Mouse (Mus musculus) kidney, embryonic 15.5 days (tissue): Measurements from ENCODE around the gene Unc5c. TPM values are rescaled to one million over a fixed set of nuclear protein-coding genes. Genes with fewer than 3 reads are reported as not detected.

ENCODE experiments used
- ATAC-seq: fragments of 200-750 bp; cut with Nextera tagmentation; replicated peaks from 2 replicates; pipeline ENCODE4 v1.8.0; 2017; ENCODE audit warnings: moderate TSS enrichment; ENCODE audit not compliant: low FRiP score
- H3K27ac ChIP-seq: fragments of 300-500 bp; sonication (generic); 2 replicates; pipeline ENCODE4 v1.5.1; 2015; ENCODE audit warnings: mild to moderate bottlenecking, inconsistent platforms
- H3K27me3 ChIP-seq: fragments of 300-500 bp; sonication (generic); 2 replicates; pipeline ENCODE4 v1.6.1; 2015; ENCODE audit warnings: inconsistent platforms
- H3K36me3 ChIP-seq: fragments of 300-500 bp; sonication (generic); 2 replicates; pipeline ENCODE4 v1.6.1; 2015; ENCODE audit warnings: inconsistent platforms
- H3K4me1 ChIP-seq: fragments of 300-500 bp; sonication (generic); 2 replicates; pipeline ENCODE4 v1.6.1; 2015; ENCODE audit warnings: inconsistent platforms
- H3K4me2 ChIP-seq: fragments of 300-500 bp; sonication (generic); 2 replicates; pipeline ENCODE4 v1.6.1; 2015; ENCODE audit warnings: moderate library complexity, mild to moderate bottlenecking, inconsistent platforms
- H3K4me3 ChIP-seq: fragments of 300-500 bp; sonication (generic); replicated peaks from 2 replicates; pipeline ENCODE4 v1.5.1; 2015; ENCODE audit warnings: mild to moderate bottlenecking, inconsistent platforms
- H3K9ac ChIP-seq: fragments of 300-500 bp; sonication (generic); 2 replicates; pipeline ENCODE4 v1.6.1; 2015; ENCODE audit warnings: mild to moderate bottlenecking, inconsistent platforms
- H3K9me3 ChIP-seq: fragments of 300-500 bp; sonication (generic); replicated peaks from 2 replicates; pipeline ENCODE4 v1.6.1; 2016; ENCODE audit warnings: inconsistent platforms
- WGBS: fragments of 180-500 bp; shearing (Covaris S2); methylation state at CpG from one replicate; pipeline ENCODE4 v1.1.7; 2015; ENCODE audit warnings: mixed read lengths; 5-methylcytosine and 5-hydroxymethylcytosine counted together
- polyA plus RNA-seq: library from polyadenylated mRNA; unstranded; fragments of >200 nt; fragmentation: Nextera tagmentation; extraction: Ambion mirVana; gene quantifications from 2 replicates; pipeline ENCODE4 v1.2.1, GENCODE M21; 2015

Gene Unc5c
- polyA plus RNA-seq, 1 experiment from 2014 or later: 27.5 TPM

DNA sequence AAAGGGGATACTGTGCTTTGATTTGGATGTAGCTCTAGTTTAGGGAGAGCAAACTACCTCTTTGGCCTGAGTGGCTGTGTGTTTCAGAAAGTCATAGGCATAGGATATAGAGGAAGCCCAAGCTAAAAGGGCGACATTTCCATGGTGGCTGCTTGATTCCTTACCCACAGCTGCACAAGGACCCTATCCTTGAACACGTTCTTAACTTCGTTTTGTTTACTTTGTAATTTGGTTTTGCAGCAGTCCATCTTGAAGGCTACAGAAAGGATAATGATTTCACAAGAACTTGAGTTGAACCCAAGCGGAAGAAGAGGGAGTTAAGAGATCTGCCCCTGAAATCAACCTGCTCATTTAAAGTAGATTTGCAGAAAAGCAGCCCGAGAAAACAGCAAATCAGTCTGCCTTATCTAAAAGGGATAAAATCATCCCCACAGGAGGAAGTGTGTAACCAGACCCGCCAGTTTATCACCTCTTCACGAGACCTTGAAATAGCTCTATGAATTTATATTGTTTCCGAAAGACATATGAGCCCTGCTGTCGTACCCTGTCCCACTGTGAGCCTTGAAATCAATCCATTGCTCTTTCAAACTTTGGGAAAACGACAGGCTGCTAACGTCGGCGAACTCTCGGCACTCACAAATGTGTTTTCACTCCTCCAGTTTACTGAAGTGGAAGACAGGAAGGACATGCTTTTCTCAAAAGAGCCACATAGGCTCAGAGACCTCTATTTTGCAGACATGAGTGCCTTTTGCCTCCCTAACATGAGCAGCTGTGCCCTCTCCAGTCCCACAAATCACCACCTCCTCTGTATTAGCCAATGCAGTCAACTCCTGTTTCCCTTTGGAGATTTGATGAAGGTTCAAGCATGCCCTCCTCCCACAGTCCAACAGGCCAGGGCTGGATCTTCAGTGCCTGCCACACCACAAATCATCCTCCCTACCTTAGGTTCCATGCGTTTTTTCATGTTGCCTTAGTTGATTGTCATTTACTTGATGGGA lies 195.3 kb downstream of the Unc5c start:
- H3K4me3 ChIP-seq: 0 out of 2 replicates have a peak overlapping the region, but pooled peaks have one; percentile 11
- H3K9me3 ChIP-seq: no peaks in the 10 kb centered on the region
- no peaks in the 10 kb centered on the region for H3K36me3 ChIP-seq
- H3K27ac ChIP-seq: peak overlapping the region; percentile 79
- H3K4me2 ChIP-seq: peak overlapping the region; percentile 43
- WGBS: 13% methylated on average over 15 of the region's 15 CpGs
- no peak overlapping the region for H3K9ac ChIP-seq
- no peaks in the 10 kb centered on the region for H3K27me3 ChIP-seq
- ATAC-seq: peak; percentile 95
- H3K4me1 ChIP-seq: peaks cover 20% of the 10 kb centered on the region

DNA sequence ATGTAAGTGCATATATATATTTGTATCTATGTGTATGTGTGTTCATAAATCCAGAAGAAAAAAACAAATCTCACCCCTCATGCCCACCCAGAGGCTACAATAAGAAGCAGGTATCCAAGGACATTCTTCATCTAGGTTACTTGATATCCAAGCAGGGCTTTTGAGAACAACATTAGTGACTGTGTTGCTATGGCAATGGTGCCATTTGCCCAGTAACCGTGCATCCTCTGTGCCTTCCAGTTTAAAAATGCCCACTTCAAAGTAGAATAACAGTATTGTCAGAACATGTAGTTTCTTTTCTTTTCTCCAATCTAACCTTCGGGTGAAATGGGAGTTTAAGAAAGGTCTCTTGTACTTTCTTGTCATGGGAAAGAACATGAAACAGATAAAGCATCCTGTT lies 224.1 kb downstream of the Unc5c start:
- no peak overlapping the region for H3K27ac ChIP-seq
- 50% methylated on average over 2 of the region's 2 CpGs for WGBS
- H3K27me3 ChIP-seq: no peaks in the 10 kb centered on the region
- no peaks in the 10 kb centered on the region for H3K9me3 ChIP-seq
- no peak overlapping the region for H3K4me2 ChIP-seq
- no peak overlapping the region for H3K9ac ChIP-seq
- no peak overlapping the region for H3K4me3 ChIP-seq
- H3K4me1 ChIP-seq: no peaks in the 10 kb centered on the region
- ATAC-seq: no peak
- H3K36me3 ChIP-seq: no peaks in the 10 kb centered on the region

- H3K36me3 ChIP-seq: no peaks in the 10 kb centered on the region
- ATAC-seq: no peak
- H3K27ac ChIP-seq: no peak overlapping the region
- H3K9ac ChIP-seq: no peak overlapping the region
- WGBS: 76% methylated on average over 1 of the region's 1 CpGs
- no peaks in the 10 kb centered on the region for H3K4me1 ChIP-seq
- no peak overlapping the region for H3K4me2 ChIP-seq
- H3K9me3 ChIP-seq: no peaks in the 10 kb centered on the region
- H3K4me3 ChIP-seq: no peak overlapping the region
- H3K27me3 ChIP-seq: no peaks in the 10 kb centered on the region
Measured at GRCm38 (mm10) chr3:141690676-141691075, 225.7 kb downstream of the Unc5c start.

GRCm38 (mm10) chr3:141691418-141691817 lies 226.4 kb downstream of the Unc5c start:
- Histone ChIP-seq H3K27ac (no peak overlapping the region), H3K9ac (no peak overlapping the region), H3K36me3 (no peaks in the 10 kb centered on the region), H3K4me3 (no peak overlapping the region), H3K4me2 (no peak overlapping the region), H3K9me3 (no peaks in the 10 kb centered on the region), H3K4me1 (no peaks in the 10 kb centered on the region), H3K27me3 (no peaks in the 10 kb centered on the region)
- ATAC-seq: no peak
- WGBS: 83% methylated on average over 3 of the region's 3 CpGs

DNA sequence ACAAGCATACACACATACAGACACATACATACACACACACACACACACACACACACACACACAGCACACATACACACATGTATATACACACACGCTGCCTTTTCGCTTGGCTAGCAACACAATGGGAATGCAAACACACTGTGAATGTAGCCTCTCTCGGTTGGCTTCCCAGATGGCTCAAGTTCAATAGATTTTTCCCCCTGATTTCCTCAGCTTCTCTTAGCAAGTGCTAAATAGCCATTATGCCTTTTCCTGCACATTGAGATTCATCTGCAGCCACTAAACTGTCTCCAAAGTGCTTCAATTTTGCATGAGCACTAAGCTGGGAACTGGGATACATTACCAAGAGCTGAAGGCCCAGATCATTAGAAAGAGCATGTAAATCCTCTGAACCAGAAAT lies 226.8 kb downstream of the Unc5c start:
- no peaks in the 10 kb centered on the region for H3K4me1 ChIP-seq
- ATAC-seq: no peak
- H3K36me3 ChIP-seq: no peaks in the 10 kb centered on the region
- H3K9ac ChIP-seq: no peak overlapping the region
- H3K4me3 ChIP-seq: no peak overlapping the region
- no peaks in the 10 kb centered on the region for H3K9me3 ChIP-seq
- H3K27ac ChIP-seq: no peak overlapping the region
- WGBS: 87% methylated on average over 3 of the region's 3 CpGs
- H3K27me3 ChIP-seq: no peaks in the 10 kb centered on the region
- no peak overlapping the region for H3K4me2 ChIP-seq

- H3K4me1 ChIP-seq: no peaks in the 10 kb centered on the region
- no peak overlapping the region for H3K4me2 ChIP-seq
- H3K9ac ChIP-seq: no peak overlapping the region
- no peak overlapping the region for H3K27ac ChIP-seq
- H3K4me3 ChIP-seq: no peak overlapping the region
- no peak for ATAC-seq
- H3K36me3 ChIP-seq: no peaks in the 10 kb centered on the region
- no peaks in the 10 kb centered on the region for H3K9me3 ChIP-seq
- no peaks in the 10 kb centered on the region for H3K27me3 ChIP-seq
Measured at GRCm38 (mm10) chr3:141699177-141699576, 234.2 kb downstream of the Unc5c start.

DNA sequence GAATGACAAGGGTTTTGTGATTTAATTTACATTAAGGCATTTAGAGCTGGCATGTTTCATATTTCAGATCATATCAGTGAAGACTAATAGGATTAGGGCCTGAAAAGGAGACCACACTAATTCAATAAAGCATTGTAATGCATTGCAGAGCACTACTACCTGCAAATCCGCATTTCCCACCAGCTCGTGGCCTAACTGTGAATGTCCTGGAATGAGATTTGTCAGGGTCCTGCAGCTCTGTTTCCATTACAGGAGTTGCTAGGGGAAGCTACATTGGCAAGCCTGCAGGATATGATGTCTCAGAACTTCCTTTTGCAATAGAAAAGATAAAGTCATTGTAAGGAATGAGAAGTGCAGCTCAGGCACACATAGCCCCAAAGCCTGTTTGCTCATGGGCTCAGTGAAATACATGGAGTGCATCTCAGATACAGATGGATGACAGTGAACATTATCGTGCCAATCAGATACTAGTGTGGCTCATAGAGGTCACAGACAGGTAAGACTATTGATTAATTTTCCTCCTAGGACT lies 236.4 kb downstream of the Unc5c start:
- no peak overlapping the region for H3K4me3 ChIP-seq
- no peaks in the 10 kb centered on the region for H3K27me3 ChIP-seq
- H3K9me3 ChIP-seq: no peaks in the 10 kb centered on the region
- no peak overlapping the region for H3K4me2 ChIP-seq
- no peak overlapping the region for H3K9ac ChIP-seq
- no peak for ATAC-seq
- H3K27ac ChIP-seq: no peak overlapping the region
- H3K4me1 ChIP-seq: no peaks in the 10 kb centered on the region
- WGBS: 83% methylated on average over 3 of the region's 3 CpGs
- no peaks in the 10 kb centered on the region for H3K36me3 ChIP-seq

- WGBS: 74% methylated on average over 4 of the region's 4 CpGs
- Histone ChIP-seq H3K4me1 (0 out of 2 replicates have a peak, but pooled peaks cover 5% of the 10 kb centered on the region), H3K4me2 (no peak overlapping the region), H3K9me3 (no peaks in the 10 kb centered on the region), H3K27me3 (no peaks in the 10 kb centered on the region), H3K36me3 (no peaks in the 10 kb centered on the region), H3K4me3 (no peak overlapping the region), H3K9ac (no peak overlapping the region), H3K27ac (no peak overlapping the region)
- no peak for ATAC-seq
Measured at GRCm38 (mm10) chr3:141711601-141712000, 246.6 kb downstream of the Unc5c start.

- H3K27ac ChIP-seq: no peak overlapping the region
- H3K27me3 ChIP-seq: no peaks in the 10 kb centered on the region
- no peaks in the 10 kb centered on the region for H3K9me3 ChIP-seq
- H3K36me3 ChIP-seq: no peaks in the 10 kb centered on the region
- H3K9ac ChIP-seq: no peak overlapping the region
- H3K4me2 ChIP-seq: no peak overlapping the region
- ATAC-seq: peak; percentile 57; the same call in 1 of the 2 replicates
- H3K4me1 ChIP-seq: 0 out of 2 replicates have a peak, but pooled peaks cover 5% of the 10 kb centered on the region
- no peak overlapping the region for H3K4me3 ChIP-seq
- WGBS: 29% methylated on average over 4 of the region's 4 CpGs
Measured at GRCm38 (mm10) chr3:141716371-141716770, 251.4 kb downstream of the Unc5c start.

GRCm38 (mm10) chr3:141719050-141719449 lies 254.0 kb downstream of the Unc5c start:
- no peak overlapping the region for H3K4me3 ChIP-seq
- H3K36me3 ChIP-seq: no peaks in the 10 kb centered on the region; the same call in 1 of the 2 replicates
- no peak overlapping the region for H3K27ac ChIP-seq
- peak; percentile 52 for ATAC-seq
- H3K27me3 ChIP-seq: no peaks in the 10 kb centered on the region
- H3K9ac ChIP-seq: no peak overlapping the region
- H3K9me3 ChIP-seq: no peaks in the 10 kb centered on the region
- no peak overlapping the region for H3K4me2 ChIP-seq
- WGBS: 50% methylated on average over 5 of the region's 5 CpGs
- 0 out of 2 replicates have a peak, but pooled peaks cover 5% of the 10 kb centered on the region for H3K4me1 ChIP-seq

GRCm38 (mm10) chr3:141724499-141724898 lies 259.5 kb downstream of the Unc5c start:
- Histone ChIP-seq H3K27me3 (no peaks in the 10 kb centered on the region), H3K27ac (no peak overlapping the region), H3K4me3 (no peak overlapping the region), H3K9ac (no peak overlapping the region), H3K9me3 (no peaks in the 10 kb centered on the region), H3K4me1 (no peaks in the 10 kb centered on the region), H3K36me3 (peaks cover 3% of the 10 kb centered on the region; the same call in 1 of the 2 replicates), H3K4me2 (no peak overlapping the region)
- 81% methylated on average over 2 of the region's 2 CpGs for WGBS
- ATAC-seq: no peak

DNA sequence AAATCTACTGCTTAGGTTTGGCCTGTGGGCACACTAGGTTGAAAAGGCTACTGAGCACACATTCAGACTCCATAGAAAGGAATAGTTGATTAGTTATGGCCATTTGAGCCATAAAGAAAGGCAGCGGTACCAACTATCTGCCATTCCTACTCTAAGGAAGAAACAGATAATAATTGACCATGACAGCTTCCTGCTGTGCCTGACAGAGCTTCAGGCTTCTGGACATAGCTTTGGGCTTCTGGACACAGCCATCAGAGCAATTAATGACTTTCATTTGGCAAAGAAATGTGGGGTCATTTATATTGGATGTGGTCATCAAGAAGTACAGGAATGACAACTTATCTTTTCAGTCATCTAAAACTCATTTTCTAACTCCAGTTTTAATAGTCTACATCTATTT lies 260.4 kb downstream of the Unc5c start:
- Histone ChIP-seq H3K4me3 (no peak overlapping the region), H3K4me1 (no peaks in the 10 kb centered on the region), H3K27ac (no peak overlapping the region), H3K36me3 (peaks cover 3% of the 10 kb centered on the region; the same call in 1 of the 2 replicates), H3K4me2 (no peak overlapping the region), H3K9ac (no peak overlapping the region), H3K9me3 (no peaks in the 10 kb centered on the region), H3K27me3 (no peaks in the 10 kb centered on the region)
- no peak for ATAC-seq
- WGBS: 81% methylated on average over 1 of the region's 1 CpGs
